Mouse (Mus musculus) embryo, embryonic 11 days (tissue): ENCODE measurements around the gene Klf13.

ENCODE experiments used
- DNase-seq: peaks from one replicate; pipeline ENCODE4 v3.0.0-alpha.2; 2015

Klf13 gene

GRCm38 (mm10) chr7:63938914-63939396 is at the start of gene Klf13:
TSS of gene Klf13 (minus strand) at chr7:63938915.
- peak; percentile 99 for DNase-seq

DNA sequence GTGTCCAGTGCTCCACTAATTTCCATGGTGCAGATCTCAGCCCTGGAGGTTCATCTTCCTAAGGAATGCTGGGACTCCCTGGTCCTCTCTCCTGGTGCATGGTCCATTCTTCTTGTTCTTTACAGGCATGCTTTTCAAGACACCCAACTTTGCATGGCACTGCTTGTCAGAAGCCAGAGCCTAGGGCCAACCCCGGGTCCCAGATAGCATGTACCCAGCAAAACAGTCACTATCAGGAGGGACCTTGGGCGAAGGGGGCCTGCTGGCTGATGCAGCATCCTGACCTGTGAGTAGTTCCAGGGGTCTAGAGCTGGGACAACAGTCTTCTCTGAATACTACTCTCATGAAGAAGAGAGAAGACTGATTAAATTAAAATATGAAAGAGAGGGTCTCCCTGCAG is 49.7 kb upstream of the Klf13 start:
- DNase-seq, result no peak

- peak; percentile 39 for DNase-seq
Observed at GRCm38 (mm10) chr7:63986407-63987182, 47.9 kb upstream of the Klf13 start.

GRCm38 (mm10) chr7:63985696-63986406 is 47.1 kb upstream of the Klf13 start:
- DNase-seq, result no peak

DNA sequence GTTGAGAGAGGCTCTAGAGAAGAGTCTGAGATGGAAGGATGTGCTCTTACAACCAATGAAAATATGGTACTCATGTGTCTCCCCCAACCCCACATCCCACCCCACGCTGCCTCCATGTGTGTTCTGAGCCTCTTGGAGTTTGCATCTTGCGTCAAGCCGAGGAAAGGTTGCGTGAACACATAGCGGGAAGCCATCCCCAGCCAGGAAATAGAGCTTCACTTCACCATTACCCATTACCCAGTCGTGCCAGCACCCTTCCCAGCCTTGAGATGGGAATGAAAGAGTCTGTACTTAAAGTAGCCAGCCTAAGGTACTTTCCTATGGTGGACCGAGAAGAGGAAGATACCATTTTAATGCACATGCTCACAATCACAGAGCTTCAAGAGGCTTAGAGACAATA is 46.6 kb upstream of the Klf13 start:
- DNase-seq, result no peak

DNA sequence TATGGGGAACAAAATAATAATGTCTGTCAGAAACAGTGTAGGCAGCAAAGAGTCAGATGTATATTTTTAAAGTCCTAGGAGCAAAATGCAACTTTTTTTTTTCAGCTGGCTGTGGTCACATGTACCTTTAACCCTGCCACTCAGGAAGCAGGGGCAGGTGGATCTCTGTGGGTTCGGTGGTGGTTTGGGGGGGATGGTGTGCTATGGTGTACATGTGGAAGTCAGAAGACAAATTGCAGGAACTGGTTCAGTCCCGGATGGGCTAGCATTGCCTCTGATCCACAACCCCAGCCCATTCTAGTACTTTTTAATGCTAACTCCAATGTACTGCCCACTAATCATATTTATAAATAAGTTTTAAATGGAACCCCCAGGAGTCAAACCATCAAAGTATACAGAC is 45.6 kb upstream of the Klf13 start:
- no peak for DNase-seq

- no peak for DNase-seq
Observed at GRCm38 (mm10) chr7:63977631-63978030, 38.9 kb upstream of the Klf13 start.

DNA sequence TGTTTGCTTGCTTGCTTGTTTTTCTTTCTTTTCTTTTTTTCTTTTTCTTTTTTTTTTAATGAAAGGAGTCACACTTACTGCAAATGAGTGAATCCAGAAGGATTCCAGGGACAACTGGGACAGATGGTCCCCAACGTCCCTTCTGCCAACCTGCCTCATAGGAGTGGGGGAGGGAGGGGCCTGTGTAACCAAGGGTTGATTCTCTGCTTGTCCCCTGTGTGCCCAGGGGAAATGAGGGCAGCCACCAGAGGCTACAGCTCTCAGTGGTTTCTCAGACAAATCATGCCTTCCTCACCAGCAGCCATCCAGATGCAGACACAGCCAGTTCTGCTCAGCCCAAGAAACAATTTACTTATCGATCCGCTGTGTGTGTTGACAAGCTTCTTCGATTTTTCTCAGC is 32.3 kb upstream of the Klf13 start:
- peak; percentile 34 for DNase-seq

GRCm38 (mm10) chr7:63969941-63970340 is 31.2 kb upstream of the Klf13 start:
- DNase-seq, result peak; percentile 23

DNA sequence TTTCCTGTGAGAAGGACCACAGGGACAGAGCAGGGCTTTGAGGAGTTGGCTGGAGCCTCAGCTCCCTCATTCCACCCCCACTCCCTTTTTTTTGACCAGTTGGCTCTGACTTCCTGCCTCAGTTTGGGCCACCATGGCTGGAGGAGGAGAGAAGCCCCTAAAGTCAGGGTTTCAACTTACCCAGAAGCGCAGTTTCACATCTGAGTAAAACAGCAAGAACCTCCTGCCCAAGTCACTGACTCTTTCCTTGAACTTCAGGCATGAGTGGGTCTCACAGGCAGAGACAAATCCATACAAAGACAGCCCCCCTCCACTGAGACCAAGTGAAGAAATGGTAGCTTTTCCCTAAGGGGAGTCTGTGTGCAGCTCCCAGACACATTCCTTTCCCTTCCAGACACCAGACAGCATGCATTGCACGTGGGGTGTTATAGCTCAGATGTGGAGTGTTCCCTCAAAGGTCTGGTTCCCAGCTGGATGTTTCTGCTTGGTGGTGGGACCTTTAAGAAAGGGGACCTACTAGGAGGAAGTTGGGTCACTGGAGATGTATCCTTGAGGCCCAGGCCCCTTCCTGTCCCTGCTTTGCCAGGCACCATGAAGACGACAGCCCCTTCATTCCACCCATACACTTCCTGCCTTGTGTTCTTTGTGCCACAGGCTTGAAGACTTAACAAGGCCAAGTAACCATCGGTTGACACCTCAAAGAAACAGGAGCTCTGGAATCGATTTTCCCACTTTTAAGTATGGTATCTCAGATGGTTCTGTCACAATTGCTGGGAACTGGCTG is 27.1 kb upstream of the Klf13 start:
- DNase-seq, result no peak

DNA sequence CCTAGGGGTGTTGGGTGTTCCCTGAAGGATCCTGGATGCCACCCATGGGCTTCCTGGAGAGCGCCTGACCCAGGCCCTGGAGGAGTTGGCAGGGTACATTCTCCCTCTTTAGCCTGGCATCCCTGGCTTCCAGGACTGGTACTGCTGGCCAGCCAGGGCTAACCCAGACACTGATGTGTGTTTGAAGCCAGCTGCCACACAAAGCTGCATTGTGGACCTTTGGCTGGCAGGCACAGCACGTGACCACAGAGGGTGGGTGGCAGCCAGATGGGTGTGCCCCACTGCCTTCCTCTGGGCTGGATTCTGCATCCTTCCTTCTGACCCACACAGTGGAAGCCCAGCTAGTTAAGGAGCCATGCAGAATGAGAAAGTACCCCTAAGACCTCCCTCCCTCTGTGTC is 26.4 kb upstream of the Klf13 start:
- no peak for DNase-seq

- no peak for DNase-seq
Observed at GRCm38 (mm10) chr7:63964121-63964520, 25.4 kb upstream of the Klf13 start.

GRCm38 (mm10) chr7:63963632-63964031 is 24.9 kb upstream of the Klf13 start:
- DNase-seq, result no peak

- DNase-seq, result peak; percentile 24
Observed at GRCm38 (mm10) chr7:63957872-63958640, 19.3 kb upstream of the Klf13 start.

- DNase-seq, result peak; percentile 86
Observed at GRCm38 (mm10) chr7:63956981-63957713, 18.4 kb upstream of the Klf13 start.

DNA sequence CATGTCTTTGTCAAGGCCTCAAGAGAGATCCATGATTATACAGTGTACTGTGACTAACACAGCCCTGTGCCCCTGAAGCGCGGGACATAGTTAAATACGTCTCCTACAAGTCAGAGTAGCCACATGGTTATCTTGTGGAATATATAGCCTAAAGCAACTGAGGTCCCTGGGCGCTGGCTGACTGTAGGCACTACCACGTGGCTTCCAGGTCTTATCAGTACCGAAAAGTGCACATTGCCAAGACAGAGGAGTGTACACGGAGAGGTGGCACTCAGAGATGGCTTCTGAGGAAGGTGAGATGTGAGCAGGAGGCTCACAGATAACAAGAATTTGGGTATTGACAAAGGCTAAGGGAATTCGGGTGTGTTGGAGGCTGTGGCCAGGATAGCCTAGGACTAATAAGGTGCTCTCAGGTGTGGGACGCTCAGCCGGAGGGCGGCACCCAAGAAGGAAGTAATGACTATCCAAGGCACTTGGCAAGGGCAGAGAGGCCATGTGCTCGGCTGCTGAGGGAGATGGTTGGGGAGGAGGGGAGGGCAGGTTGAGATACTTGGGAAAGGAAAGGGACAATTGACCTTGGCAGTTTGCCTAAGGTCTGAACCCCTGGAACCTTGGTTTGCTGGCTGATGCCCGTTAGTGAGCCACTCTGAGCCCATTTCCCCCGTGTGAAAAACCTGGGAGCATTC is 17.6 kb upstream of the Klf13 start:
- no peak for DNase-seq

DNA sequence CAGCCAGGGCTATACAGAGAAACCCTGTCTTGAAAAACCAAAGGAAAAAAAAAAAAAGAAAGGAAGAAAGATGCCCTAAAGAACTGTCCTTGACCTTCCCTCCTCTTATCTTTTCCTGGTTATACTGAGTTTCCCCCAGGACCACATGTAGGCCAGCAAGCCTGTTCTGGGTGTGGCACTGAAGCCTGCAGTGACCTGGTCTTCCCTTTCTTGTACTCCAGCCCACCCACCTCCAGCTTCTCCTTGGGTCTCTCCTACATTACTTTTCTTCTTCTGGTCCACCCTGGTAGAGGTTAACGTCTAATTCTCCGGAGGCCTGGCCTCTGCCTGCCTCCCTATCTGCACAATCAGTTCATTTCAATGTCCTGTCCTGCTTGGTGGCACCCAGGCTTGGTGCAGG is 16.7 kb upstream of the Klf13 start:
- DNase-seq, result no peak

DNA sequence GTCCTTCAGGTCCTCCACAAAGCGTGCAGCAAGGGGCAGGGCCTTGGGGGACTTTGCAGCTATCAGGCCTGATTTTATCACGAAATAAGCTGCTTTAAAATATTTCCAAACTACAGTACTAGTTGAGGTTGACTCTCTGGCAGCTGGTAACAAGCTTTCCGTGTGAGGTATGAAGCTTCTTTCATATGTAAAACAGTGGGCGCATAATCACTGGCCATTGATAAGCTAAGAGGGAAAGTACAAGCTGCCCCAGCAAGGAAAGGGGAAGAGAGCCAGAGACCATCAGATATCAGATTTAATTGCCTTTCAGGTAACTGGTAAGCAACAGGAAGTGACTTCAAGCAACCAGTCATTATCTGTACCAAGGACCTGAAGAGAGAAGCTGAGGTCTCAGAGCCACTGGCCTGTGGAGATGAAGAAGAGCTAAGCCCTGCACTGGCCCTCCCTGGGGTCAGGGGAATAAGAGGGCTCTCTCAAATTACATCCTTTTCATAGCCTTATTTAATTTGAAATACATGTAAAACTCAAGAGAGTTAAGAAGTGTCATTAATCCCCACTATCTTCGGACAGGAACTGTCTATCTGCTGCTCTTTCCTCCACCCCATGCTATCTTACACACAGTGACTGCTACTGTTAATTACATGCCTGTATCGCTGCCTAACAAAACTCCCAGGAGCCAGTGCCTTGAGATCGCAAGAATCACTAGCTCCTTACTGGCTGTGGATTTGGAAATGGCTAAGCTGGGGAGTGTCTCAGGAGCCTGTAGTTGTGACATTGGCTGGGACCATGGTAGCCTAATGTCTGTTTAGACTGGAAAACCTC is 13.6 kb upstream of the Klf13 start:
- DNase-seq, result no peak

DNA sequence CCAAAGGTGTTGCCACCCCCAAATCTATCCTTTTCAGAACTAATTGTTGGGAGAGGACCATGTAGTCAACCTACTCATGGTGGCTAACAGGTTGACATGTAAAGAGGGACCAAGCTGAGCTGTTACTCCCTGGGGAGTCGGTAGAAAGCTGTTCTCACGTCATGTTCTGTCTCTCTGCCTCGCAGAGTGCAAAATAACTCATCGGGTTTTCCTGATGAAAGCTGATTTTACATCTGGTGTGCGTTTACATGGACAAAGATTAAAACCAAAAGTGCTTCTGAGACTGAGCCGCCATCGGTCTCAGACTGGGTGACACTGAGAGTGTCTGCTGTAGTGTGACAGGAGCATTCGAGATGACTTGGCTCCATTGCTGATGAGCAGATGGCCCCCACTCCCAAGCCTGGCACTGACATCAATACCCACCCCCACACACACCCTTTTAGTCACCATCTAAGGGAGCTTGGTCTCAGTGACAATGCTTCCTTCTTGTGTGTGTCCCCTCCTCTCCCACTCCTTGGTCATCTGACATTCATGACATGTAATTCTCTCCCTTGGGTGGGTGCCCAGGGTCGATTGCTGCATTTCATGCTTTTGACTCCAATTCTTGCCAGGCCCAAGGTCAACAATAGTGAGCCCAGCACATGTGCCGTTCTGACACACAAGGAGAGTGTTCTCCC is 12.4 kb upstream of the Klf13 start:
- no peak for DNase-seq

GRCm38 (mm10) chr7:63949176-63949575 is 10.5 kb upstream of the Klf13 start:
- DNase-seq, result no peak
